Mouse (Mus musculus): ENCODE measurements at regions not wholly inside any gene's neighbourhood (a gene's known extent, or its start where the extent isn't known, plus 50 kb on each side); places are given as distances from the start of the nearest gene placed in this dataset.

DNA sequence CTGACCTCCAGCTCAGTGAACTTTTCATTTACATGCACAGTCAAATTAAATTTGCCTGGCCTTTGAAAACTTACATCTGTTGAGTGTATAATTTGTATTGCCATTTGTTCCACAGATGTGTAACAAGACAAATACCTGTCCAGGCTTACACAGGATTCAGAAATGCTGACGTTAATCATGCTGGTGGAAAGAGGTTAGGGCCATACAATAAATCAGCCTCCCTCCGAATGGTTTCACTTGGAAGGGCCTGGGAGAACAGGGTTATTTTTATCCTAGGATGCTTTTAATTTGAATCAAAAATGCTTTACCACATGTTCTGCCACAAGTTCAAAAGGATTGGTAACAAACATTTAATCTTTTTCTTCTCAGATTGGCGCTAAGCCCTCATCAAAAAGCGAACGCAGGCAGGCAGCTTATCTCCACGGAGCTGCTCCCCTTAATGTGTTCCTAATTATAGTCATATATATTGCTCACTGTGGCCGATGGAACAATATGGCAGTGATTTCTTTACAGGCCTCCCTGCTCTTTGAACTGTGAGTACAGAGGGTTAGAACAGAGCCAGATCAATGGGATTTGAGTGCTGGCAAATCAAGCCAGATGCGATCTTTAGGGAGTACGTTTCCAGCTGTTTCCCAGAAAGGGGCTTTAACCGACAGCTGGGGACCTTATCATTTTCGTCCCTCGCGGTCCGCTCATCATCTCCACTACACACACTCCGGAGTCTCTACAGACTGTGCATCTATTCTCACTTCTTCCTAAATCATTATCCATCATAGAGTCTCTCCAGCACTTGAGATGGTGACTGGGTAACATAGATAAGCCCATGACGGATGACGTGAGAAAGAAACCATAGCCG is 313.9 kb downstream of the Ndfip2 start:
- TF ChIP-seq FLI1 (IDR thresholded peaks at IDR 0.05; ENCODE audit: low read length) (no peak), GATA1 (IDR thresholded peaks at IDR 0.05; ENCODE audit: borderline replicate concordance, low read length) (no peak)

Data from megakaryocyte, embryonic 14.5 days (primary cell).